Mouse (Mus musculus) stomach, embryonic 16.5 days (tissue): ENCODE measurements at regions not wholly inside any gene's neighbourhood (a gene's known extent, or its start where the extent isn't known, plus 50 kb on each side); places are given as distances from the start of the nearest gene placed in this dataset.
A peak's percentile ranks its signal among the peaks of the same experiment; 100 is the strongest.

Source experiments
- ATAC-seq: fragments of 200-750 bp; cut with Nextera tagmentation; 2 replicates; pipeline ENCODE4 v1.8.0; 2017; ENCODE audit warnings: moderate number of reproducible peaks, moderate TSS enrichment; ENCODE audit not compliant: insufficient read depth, low FRiP score
- H3K27ac ChIP-seq: fragments of 300-500 bp; sonication (generic); 2 replicates; pipeline ENCODE4 v1.5.1; 2014; ENCODE audit warnings: low read length
- H3K27me3 ChIP-seq: fragments of 300-500 bp; sonication (generic); 2 replicates; pipeline ENCODE4 v1.6.1; 2014; ENCODE audit warnings: low read length, control low read depth, mixed read lengths; ENCODE audit not compliant: control insufficient read depth, insufficient read depth
- H3K36me3 ChIP-seq: fragments of 300-500 bp; sonication (generic); 2 replicates; pipeline ENCODE4 v1.6.1; 2014; ENCODE audit warnings: low read length; ENCODE audit not compliant: control insufficient read depth, insufficient read depth
- H3K4me1 ChIP-seq: fragments of 300-500 bp; sonication (generic); 2 replicates; pipeline ENCODE4 v1.6.1; 2014; ENCODE audit warnings: low read length, control low read depth, mixed read lengths; ENCODE audit not compliant: control insufficient read depth, insufficient read depth
- H3K4me2 ChIP-seq: fragments of 300-500 bp; sonication (generic); 2 replicates; pipeline ENCODE4 v1.6.1; 2014; ENCODE audit warnings: low read depth, low read length, mixed read lengths
- H3K4me3 ChIP-seq: fragments of 300-500 bp; sonication (generic); replicated peaks from 2 replicates; pipeline ENCODE4 v1.5.1; 2014; ENCODE audit warnings: mild to moderate bottlenecking, low read length
- H3K9ac ChIP-seq: fragments of 300-500 bp; sonication (generic); 2 replicates; pipeline ENCODE4 v1.6.1; 2014; ENCODE audit warnings: low read length
- H3K9me3 ChIP-seq: fragments of 300-500 bp; sonication (generic); replicated peaks from 2 replicates; pipeline ENCODE4 v1.6.1; 2016; ENCODE audit warnings: low read length, control low read depth; ENCODE audit not compliant: control insufficient read depth
- WGBS: fragments of 180-500 bp; shearing (Covaris S2); extraction: QIAGEN DNeasy Blood & Tissue Kit; methylation state at CpG from one replicate; pipeline ENCODE4 v1.1.7; 2014; 5-methylcytosine and 5-hydroxymethylcytosine counted together

GRCm38 (mm10) chr11:23124198-23124951, 117.0 kb downstream of the Fam161a start:
- H3K9me3 ChIP-seq = no peaks in the 10 kb centered on the region
- no peaks in the 10 kb centered on the region for H3K36me3 ChIP-seq
- H3K4me3 ChIP-seq = peak overlapping the region; percentile 35
- peak; percentile 96 for ATAC-seq
- H3K9ac ChIP-seq = peak overlapping the region; percentile 56; the same call in 1 of the 2 replicates
- H3K4me1 ChIP-seq = no peaks in the 10 kb centered on the region
- peak overlapping the region; percentile 66 for H3K4me2 ChIP-seq
- H3K27me3 ChIP-seq = no peaks in the 10 kb centered on the region
- H3K27ac ChIP-seq = no peak overlapping the region
- 2% methylated on average over 25 of the region's 25 CpGs for WGBS

DNA sequence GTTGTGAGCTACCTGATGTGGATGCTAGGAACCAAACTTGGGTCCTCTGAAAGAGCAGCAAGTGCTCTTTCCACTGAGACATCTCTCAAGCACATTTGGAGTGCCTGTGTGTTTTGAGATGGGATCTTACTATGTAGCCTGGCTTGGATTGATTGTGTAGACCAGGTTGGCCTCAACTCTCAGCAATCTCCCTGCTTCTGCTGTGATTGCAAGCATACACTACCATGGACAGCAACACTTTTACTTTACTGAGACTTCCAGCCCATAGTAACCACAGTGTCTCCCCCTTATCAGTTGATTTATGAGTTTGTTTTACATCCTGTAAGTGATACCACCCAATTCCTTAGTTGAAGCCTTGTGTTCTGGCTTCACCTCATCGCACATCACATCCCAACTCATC, 123.8 kb downstream of the Fam161a start:
- H3K27me3 ChIP-seq = no peaks in the 10 kb centered on the region
- no peak overlapping the region for H3K27ac ChIP-seq
- ATAC-seq = no peak
- 46% methylated on average over 1 of the region's 1 CpGs for WGBS
- no peaks in the 10 kb centered on the region for H3K4me1 ChIP-seq
- no peak overlapping the region for H3K9ac ChIP-seq
- no peak overlapping the region for H3K4me2 ChIP-seq
- no peaks in the 10 kb centered on the region for H3K36me3 ChIP-seq
- H3K4me3 ChIP-seq = no peak overlapping the region
- H3K9me3 ChIP-seq = no peaks in the 10 kb centered on the region

DNA sequence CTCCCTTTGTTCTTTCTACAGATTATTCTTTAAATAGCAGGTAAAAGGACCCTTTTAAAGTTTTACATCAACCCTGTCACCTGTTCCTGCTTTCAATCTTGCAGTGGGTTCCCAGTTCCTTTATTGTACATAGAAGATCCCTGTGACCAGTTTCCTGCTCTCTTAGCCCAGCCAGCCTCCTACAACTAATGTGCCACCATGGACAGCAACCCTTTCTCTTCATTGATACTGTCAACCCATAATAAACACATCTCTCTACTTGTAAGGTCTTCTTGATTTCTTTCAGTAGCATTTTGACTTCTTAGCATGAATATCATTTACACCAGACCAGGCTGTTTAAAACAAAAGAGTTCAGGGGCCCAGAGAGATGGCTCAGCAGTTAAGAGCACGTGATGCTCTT, 124.2 kb upstream of the Xpo1 start:
- H3K4me2 ChIP-seq = no peak overlapping the region
- no peaks in the 10 kb centered on the region for H3K27me3 ChIP-seq
- 74% methylated on average over 1 of the region's 1 CpGs for WGBS
- H3K9ac ChIP-seq = no peak overlapping the region
- no peaks in the 10 kb centered on the region for H3K9me3 ChIP-seq
- H3K27ac ChIP-seq = no peak overlapping the region
- H3K4me1 ChIP-seq = no peaks in the 10 kb centered on the region
- H3K36me3 ChIP-seq = no peaks in the 10 kb centered on the region
- H3K4me3 ChIP-seq = no peak overlapping the region
- no peak for ATAC-seq

DNA sequence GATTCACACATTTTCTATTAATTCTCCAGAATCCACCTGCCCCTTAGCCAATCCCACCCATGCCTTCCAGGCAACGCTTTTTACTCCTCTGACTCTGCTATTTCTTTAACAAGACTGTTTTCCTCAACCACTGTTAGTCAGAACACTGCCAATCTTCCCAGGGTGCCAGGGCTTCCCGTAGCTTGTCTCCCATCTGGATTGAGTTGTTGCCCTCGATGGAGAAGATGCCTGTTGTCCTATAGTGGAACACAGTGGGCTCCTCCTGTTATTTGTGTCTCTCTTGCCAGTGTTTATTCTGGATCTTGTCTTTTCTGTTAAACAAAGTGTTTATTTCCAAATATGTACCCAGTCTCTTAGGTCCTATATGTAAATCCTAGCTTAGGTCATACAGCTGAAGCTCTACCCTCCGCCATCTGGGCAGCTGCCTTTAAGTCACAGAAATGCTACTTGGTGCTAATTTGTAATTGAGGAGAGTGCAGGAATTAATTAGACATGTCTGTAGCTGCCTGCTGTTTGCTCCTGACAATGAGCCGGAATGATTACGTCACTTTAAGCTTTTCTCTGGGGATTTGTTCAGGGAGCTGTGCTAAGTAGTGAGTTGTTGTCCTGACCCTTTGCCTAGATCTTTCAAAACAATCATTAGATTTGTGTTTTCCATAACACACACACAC, 115.3 kb upstream of the Xpo1 start:
- WGBS = 55% methylated on average over 6 of the region's 6 CpGs

GRCm38 (mm10) chr11:23141100-23141837, 114.6 kb upstream of the Xpo1 start:
- no peaks in the 10 kb centered on the region for H3K9me3 ChIP-seq
- no peak; the same call in 1 of the 2 replicates for ATAC-seq
- H3K4me3 ChIP-seq = no peak overlapping the region
- no peak overlapping the region for H3K27ac ChIP-seq
- H3K4me2 ChIP-seq = no peak overlapping the region
- no peak overlapping the region for H3K9ac ChIP-seq
- H3K4me1 ChIP-seq = 0 out of 2 replicates have a peak, but pooled peaks cover 3% of the 10 kb centered on the region
- no peaks in the 10 kb centered on the region for H3K36me3 ChIP-seq
- WGBS = 42% methylated on average over 12 of the region's 12 CpGs
- no peaks in the 10 kb centered on the region for H3K27me3 ChIP-seq

More for the DNA sequence above, 115.3 kb upstream of the Xpo1 start:
- no peak overlapping the region for H3K9ac ChIP-seq
- H3K4me1 ChIP-seq = 0 out of 2 replicates have a peak, but pooled peaks cover 3% of the 10 kb centered on the region
- no peak overlapping the region for H3K4me2 ChIP-seq
- no peaks in the 10 kb centered on the region for H3K36me3 ChIP-seq
- no peak overlapping the region for H3K4me3 ChIP-seq
- H3K27ac ChIP-seq = no peak overlapping the region
- no peaks in the 10 kb centered on the region for H3K27me3 ChIP-seq
- no peak for ATAC-seq
- no peaks in the 10 kb centered on the region for H3K9me3 ChIP-seq

DNA sequence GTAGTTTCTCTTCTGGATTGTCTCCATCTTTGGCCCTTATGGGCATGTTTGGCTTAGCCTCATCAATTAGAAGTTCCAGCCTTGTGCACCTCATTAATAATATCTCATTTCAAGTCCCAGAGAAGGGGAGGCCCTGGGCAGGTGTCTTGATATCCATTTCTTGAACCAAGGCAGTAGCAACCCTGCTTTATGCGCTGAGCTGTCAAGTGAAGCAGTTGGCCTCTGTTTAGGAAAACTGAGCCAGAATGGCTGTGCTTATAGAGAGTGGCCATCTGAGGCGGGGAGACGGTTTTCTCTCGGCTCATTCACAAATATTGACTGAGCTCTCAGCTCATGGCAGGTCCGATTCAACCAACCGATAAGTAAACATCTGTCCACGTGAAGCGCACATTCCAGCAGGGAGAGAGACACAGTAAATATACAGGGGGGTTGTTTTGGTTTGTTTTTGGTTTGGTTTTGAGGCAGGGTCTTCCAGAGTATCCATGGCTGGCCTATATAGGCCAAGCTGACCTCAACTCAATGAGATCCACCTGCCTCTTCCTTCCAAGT, 107.7 kb upstream of the Xpo1 start:
- Histone ChIP-seq H3K9ac (no peak overlapping the region), H3K4me3 (no peak overlapping the region), H3K27me3 (no peaks in the 10 kb centered on the region), H3K27ac (no peak overlapping the region), H3K4me1 (no peaks in the 10 kb centered on the region), H3K36me3 (no peaks in the 10 kb centered on the region), H3K9me3 (no peaks in the 10 kb centered on the region), H3K4me2 (no peak overlapping the region)
- ATAC-seq = no peak
- WGBS = 54% methylated on average over 8 of the region's 8 CpGs

- H3K36me3 ChIP-seq = no peaks in the 10 kb centered on the region
- H3K27ac ChIP-seq = no peak overlapping the region
- no peak overlapping the region for H3K4me3 ChIP-seq
- H3K9ac ChIP-seq = no peak overlapping the region
- 65% methylated on average over 5 of the region's 5 CpGs for WGBS
- no peaks in the 10 kb centered on the region for H3K9me3 ChIP-seq
- no peaks in the 10 kb centered on the region for H3K4me1 ChIP-seq
- no peak for ATAC-seq
- H3K4me2 ChIP-seq = no peak overlapping the region
- no peaks in the 10 kb centered on the region for H3K27me3 ChIP-seq
Measured at GRCm38 (mm10) chr11:23149556-23150244, 106.1 kb upstream of the Xpo1 start.

DNA sequence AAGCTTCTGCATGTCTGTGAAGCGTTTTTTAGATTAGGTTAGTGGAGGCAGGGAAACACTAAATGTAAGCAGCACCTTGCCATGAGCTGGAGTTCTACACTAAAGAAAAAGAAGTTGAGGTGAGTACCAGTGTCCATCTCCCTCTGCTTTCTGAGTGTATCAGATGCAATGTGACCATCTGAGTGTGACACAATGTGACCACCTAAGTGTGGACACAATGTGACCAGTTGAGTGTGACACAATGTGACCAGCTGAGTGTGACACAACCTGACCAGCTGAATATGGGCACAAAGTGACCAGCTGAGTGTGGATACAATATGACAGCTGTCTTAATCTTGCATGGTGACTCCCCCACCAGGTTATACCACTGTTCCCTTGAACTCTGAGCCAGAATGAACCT, 101.0 kb upstream of the Xpo1 start:
- H3K27me3 ChIP-seq = no peaks in the 10 kb centered on the region
- no peaks in the 10 kb centered on the region for H3K36me3 ChIP-seq
- no peak for ATAC-seq
- WGBS = 57% methylated on average over 1 of the region's 1 CpGs
- no peak overlapping the region for H3K4me3 ChIP-seq
- H3K9me3 ChIP-seq = no peaks in the 10 kb centered on the region
- no peak overlapping the region for H3K27ac ChIP-seq
- H3K4me2 ChIP-seq = no peak overlapping the region
- H3K4me1 ChIP-seq = no peaks in the 10 kb centered on the region
- no peak overlapping the region for H3K9ac ChIP-seq
